Mouse (Mus musculus): ENCODE measurements around the gene Slc39a13. TPM values are rescaled to one million over a fixed set of nuclear protein-coding genes. Genes with fewer than 3 reads are reported as not detected.

The Slc39a13 gene
- total RNA-seq, 2 experiments from 2014 or later, result 25.7 to 27.6 TPM

DNA sequence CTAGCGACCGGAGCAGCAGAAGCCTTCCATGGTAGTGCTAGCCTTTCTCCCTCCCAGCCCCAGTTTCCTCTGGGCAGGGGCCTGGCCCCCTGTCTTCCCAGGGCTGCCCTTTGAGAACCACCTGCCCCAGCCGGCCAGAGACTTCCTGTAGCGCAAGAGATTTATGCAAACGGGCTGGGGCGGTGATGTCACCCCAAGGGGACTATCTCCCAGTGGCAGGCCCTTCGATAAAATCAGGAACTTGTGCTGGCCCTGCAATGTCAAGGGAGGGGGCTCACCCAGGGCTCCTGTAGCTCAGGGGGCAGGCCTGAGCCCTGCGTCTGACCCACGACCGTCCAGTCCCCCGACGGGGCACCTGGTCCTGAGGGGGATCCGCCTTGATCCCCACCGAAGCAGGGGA is 26.3 kb upstream of the Slc39a13 start:
- peak in 1 of 2 experiments; percentile 55 for DNase-seq (ENCODE audit: extremely low spot score in 1 of 2, low spot score in 2 of 2)
- intact Hi-C loops (cut with DNase I), result no loop called here

DNA sequence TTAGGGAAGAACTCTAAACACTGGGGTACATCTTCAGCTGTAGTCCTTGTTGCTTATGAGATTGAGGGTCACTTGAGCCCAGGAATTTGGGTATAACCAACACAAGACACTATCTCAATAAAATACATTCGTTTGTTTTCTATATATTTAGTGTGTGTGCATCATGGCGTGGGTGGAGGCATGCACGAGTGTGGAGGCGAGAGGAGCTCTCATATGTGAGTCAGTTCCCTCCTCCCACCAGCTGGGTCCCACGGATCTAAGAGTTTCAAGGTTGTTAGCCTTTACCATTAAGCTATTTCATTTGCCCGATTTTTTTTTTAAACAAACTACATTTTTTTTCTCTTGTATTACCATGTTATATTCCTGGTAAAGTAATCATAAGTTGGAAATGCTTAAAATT is 20.6 kb upstream of the Slc39a13 start:
- DNase-seq (ENCODE audit: extremely low spot score in 1 of 2, low spot score in 2 of 2), result no peak
- intact Hi-C loops (cut with DNase I), result no loop called here

DNA sequence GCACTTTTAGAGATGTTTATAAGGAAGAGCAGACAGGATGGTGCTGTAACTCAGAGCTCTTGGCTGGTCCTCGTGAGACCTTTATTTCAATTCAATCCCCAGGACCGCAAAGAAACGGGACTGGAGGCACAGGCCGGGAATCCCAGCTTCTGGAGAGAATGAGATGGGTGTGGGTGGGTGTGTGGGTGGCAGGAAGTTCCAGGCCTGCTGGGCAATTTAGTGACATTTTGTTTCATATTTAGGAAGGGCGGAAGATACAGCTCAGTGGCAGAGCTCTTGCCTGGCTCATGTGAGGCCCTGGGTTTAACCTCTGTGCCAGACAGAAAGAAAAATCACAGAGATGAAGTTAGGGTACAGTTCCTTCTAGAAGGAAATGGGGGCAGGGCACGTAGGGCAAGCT is 20.0 kb upstream of the Slc39a13 start:
- DNase-seq (ENCODE audit: extremely low spot score in 1 of 2, low spot score in 2 of 2), result no peak
- intact Hi-C loops (cut with DNase I), result no loop called here

DNA sequence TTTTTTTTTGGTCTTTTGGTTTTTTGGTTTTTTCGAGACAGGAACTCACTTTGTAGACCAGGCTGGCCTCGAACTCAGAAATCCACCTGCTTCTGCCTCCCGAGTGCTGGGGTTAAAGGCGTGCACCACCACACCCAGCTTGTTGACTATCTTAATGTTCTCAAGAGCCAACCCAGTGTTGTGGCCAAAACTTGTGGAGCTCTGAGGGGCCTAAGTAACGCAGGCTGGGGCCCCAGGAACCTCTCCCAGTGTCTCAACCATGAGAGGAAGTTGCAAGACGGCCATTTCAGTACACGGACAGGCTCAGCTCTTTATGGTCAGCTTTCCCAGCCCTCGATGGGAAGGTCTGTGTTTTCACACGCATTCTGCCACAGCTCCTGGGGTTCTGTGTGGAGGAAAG is 18.8 kb upstream of the Slc39a13 start:
- intact Hi-C loops (cut with DNase I), result no loop called here
- DNase-seq (ENCODE audit: extremely low spot score in 1 of 2, low spot score in 2 of 2), result no peak

DNA sequence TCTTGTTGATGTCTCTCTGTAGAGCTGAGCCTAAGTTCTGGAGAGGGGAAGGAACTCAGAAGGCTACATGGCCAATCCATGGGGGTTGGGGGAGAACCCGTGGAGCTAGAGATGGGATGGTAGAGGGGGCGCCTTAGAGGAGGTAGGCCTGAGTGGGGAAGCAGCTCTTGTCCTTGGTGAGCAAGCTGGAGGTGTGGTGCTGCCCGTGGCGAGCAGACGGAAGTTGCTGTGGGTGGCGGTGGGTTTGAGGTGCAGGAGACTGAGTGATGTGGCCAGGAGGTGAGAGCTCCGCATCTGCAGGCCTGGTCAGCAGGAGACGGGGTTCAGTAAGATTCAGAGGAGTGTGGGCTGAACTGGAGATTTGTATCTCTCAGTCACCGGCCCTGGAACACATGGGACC is 17.2 kb upstream of the Slc39a13 start:
- no peak for DNase-seq (ENCODE audit: extremely low spot score in 1 of 2, low spot score in 2 of 2)
- intact Hi-C loops (cut with DNase I), result no loop called here

DNA sequence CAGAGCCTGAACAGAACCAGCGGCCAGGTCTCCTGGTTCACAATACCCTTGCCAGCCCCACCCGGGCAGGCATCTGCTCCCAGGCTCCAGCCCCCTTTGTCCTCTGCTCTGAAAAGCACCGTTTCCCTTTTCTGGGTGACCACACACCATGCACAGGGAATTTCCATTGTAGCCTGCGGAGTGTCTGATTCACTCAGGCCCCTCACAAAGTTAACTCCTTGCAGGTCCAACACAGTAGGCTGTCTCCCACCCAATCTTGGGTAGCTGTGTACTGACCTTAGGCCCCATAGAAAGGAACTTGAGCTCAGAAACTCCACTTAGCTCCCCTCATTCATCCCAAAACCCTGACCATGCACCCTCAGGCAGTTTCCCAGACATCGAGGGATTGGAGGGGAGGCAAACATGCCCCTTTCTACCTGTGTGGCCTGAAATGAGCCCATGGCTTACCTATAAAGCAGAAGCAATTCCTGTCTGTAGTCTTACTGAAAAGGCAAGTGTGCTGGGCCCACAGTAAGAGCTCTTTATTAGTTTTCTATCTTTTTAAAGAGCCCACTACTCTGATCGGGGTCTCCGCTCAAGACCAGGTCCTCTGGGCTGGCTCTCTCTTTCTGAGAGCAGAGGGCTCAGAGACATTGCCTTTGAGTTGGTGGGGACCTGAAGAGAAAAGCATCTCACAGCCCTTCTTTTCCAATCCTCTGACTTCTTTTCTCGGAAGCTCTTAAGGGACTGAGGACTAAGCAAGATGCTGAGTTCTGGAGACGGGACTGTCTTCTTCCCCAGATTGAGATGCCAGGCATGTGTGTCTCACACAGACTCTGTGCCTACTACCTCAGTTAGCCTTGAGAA is 16.4 kb upstream of the Slc39a13 start:
- intact Hi-C loops (cut with DNase I), result no loop called here
- DNase-seq (ENCODE audit: extremely low spot score in 1 of 2, low spot score in 2 of 2), result no peak

DNA sequence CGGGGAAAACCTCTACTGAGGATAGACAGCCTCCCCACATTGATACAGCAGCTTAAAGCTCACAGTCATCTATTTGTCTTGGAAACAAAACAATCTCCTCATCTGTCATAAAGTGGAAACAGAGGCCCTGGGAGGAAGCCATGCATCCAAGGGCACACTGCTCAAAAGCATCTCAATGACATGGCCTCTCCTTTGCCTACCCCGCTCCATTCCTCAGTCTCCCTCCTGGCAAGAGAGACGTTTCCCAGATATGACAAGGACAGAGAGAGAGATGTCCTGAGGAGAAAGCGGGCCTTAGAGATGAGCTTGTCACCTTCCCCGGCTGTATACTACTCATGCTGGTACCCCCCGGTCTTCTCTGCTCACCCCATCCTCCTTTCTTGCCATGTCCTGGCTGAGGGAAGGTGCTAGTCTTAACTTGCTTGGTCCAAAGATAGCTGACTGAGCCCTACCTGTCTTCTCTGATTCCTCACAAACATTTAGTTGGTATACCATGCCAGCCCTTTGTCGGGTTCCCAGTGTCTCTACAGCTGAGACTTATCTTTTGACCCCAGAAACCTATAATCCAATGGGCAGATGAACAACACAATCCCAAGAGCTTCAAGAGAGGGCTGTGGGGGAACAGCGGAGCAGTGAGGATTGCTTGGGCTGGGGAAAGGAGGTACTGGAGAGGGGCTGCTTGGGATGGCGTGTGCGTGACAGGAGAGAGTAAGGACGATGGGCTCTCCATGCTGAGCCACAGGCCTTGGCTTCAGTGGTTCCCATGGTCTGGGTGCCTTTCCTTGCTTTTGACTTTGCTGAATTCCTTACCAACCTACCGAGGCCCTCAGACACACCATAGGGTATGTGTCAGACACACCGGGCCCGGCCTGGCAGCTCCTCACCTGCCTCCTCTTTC is 15.5 kb upstream of the Slc39a13 start:
- no peak for DNase-seq (ENCODE audit: extremely low spot score in 1 of 2, low spot score in 2 of 2)
- intact Hi-C loops (cut with DNase I), result no loop called here

DNA sequence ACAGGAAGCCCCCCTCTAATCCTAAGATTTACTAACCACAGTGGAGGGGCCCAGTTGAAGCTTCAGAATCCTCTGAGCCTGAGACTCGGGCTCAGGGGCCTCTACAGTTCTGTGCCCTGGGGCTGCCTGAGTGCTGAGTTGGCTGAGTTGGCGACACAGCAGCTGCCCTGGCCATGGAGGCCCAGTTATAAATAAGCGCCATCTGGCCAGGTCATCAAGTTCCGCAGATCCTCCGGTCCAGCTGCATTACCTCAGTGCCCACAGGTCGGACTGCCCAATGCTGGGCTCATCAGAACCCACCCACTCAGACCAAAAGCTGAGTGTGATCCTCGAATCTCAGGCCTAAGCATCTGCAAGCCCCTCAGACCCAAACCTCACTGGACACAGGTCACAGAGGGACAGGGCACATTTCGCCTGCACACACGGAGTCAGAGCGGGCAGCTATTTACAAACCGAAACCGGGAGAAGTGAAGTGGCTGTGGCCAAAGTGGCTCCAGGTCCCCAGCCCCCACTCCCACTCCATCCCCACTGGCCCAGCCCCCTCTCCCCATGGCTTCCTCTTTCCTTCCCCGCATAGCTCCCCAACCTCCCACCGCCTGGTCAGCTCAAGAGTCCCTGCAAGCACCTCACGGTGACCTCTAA is 14.1 kb upstream of the Slc39a13 start:
- intact Hi-C loops (cut with DNase I), result no loop called here
- DNase-seq (ENCODE audit: extremely low spot score in 1 of 2, low spot score in 2 of 2), result peak in 1 of 2 experiments; percentile 68

DNA sequence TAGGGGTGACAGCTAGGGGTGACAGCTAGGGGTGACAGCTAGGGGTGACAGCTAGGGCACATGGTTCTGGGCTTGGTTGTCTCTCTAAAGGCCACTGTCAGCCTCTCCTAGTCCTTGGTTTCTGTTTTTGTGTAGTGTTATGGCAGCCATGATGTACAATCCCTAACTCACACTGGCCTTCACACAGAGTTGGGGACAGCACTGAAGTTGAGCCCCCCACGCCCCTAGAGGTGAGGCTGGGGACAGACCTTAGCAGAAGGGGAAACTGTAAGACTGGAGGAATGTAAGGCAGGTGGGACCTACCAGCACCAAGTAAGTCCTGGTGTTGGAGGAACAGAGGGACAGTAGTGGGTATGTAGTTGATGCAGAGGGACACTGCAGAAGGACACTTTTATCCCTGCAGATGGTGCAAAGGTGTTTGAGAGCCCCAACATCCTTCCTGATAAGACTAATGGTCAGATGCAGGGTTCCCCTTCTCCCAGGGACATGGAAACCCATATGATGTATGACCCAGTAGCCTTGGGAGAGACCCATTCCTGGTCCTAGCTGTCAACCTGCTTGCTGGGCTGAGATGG is 13.2 kb upstream of the Slc39a13 start:
- intact Hi-C loops (cut with DNase I), result no loop called here
- DNase-seq (ENCODE audit: extremely low spot score in 1 of 2, low spot score in 2 of 2), result no peak

DNA sequence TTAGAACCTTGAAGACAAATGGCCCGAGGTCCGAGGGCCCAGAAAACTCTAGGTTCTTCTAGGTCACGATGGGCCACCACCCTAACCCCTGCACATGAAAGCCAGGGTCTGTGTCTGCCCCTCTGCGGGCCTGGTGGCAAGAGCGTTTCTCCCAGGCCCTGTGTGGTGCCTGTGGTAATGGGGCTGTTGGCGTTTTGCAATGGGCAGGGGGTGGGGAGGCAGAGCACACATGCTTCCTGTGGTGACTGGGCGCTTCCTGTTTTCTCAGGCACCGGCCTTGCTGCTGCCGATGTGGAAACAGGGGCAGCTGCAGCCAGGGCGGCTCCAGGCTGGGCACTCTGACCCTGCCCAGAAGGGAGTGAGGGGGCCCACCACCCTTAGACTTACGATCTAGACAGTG is 12.6 kb upstream of the Slc39a13 start:
- intact Hi-C loops (cut with DNase I), result no loop called here
- DNase-seq (ENCODE audit: extremely low spot score in 1 of 2, low spot score in 2 of 2), result peak in 1 of 2 experiments; percentile 76

DNA sequence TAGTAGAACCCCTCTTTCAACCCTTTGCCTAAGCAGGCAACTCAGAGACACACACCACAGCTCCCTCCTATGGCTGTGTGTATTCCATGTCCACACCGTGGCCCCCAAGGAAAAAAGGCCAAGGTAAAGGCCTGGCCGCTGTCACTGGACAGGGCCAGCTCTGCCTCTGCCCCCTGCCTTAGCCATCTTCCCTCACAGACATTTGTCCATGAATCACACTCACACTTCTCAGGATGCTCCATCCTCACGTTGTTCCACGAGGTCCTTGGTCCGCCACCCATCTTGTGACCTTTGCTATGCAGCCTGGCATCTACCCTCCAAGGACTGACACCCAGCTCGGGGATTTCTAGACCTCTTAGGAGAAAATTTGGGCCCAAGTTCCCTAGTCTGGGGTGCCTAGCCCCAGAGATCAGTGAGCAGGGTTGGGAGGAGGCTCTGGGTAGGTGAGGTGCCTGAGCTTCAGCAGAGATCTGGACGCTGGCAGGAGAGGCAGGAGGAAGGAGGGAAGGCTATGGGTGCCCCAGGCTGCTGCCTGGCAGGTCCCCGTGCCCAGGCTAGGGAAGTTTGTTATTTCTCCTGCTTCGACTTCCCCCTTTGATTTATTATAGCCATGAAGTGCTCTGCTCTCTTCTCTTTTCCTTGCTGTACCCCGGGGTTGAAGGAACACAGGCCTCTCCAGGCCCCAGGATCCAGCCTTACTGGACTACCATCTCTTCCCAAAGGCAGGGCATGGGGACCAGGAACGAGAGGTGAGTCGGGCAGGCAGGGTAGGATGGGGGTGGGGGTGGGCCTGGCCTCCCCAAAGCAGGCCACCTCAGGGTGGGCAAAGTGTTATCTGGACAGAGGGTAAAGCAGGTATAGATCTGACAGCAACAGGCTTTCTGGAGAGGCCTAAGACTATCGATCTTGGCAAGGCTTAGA is 11.8 kb upstream of the Slc39a13 start, which contains the start of gene Spi1:
Gene Spi1, plus strand, starts transcription at position 616 of the 921 bp plus-strand sequence.
- intact Hi-C loops (cut with DNase I), result no loop called here
- no peak for DNase-seq (ENCODE audit: extremely low spot score in 1 of 2, low spot score in 2 of 2)

DNA sequence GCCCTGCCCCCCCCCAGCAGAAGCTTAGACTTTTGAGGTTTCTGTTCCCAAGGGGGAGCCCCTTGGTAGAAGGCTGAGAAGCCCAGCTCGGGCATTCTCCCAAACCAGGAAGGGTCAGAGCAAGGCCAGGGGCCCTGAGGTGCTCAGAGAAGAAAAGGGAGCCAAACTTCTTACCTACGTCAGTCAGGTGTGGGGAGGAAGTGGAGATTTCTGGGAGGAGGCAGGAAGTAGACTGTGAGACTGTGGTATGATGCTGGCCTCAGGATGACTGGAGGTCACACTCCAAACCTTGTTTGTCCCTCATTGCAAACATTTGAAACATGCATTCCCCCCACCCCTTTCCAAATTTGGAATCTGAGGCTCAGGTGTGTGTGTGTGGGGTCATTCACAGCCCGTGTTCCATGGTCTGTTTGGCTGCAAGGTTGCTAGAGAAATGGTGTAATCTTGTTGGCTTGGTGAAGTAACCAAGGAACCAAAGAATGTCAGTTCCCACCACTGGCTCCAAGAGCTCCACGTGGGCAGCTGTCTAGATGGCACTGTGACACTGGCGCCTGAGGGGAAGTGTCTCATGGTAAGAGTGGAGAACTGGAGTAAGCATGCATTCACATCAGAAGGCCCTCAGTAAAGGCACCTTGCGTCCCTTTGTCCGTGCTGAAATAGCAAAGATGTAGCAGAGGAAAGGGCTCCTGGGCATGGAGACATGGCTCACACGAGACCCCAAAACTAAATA is 10.7 kb upstream of the Slc39a13 start:
- intact Hi-C loops (cut with DNase I), result no loop called here
- DNase-seq (ENCODE audit: extremely low spot score in 1 of 2, low spot score in 2 of 2), result no peak

DNA sequence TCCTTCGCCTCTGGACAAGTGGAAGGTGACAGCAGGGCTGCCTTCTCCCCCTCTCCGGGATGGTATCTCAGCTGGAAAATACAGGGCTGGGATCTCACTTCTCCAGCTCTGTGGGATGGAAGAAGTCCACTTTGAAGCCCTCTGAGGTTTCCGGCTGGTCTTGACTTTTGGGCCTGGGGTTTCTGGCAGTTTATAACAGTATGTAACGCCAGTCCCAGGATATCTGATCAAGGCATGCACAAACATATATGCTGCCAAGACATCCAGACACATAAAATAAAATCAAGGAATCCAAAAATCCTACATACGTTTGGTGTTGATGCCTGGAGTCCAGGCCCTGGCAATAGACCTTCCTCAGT is 8.8 kb upstream of the Slc39a13 start:
- no peak for DNase-seq (ENCODE audit: extremely low spot score in 1 of 2, low spot score in 2 of 2)

DNA sequence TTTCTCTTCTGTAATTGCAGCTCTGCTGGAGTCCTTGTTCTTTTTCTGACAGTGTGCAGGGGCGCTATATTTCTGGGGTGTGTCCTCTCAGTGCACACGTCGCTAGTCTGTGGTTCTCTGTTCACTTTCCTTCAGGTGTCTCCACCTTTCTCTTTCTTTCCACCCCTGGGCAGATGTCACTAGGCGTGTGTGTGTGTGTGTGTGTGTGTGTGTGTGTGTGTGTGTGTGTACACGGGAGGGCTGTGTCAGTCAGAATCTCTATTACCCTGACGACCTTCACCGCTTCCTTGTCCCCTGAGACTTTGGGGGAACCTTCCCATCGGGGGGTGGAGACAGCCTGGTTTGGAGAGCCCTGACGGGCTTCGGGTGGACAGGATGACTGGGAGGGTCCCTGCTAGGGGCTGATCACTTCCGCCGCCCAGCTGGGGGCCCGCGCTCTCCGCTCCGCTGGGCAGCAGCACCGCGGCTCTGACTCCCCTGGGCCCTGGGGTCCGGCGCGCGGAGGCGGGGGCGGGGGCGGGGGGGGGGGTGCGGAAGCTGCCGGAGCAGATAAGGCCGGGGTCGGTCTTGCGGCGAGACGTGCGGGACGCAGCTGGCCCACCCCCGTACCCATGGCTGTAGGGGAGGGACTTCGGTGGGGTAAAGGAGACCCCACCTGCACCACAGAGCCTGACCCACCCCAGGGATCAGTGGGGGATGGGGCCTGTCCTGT is 8.3 kb upstream of the Slc39a13 start:
- intact Hi-C loops (cut with DNase I), result no loop called here
- DNase-seq (ENCODE audit: extremely low spot score in 1 of 2, low spot score in 2 of 2), result no peak

More for the DNA sequence above, 8.8 kb upstream of the Slc39a13 start:
- intact Hi-C loops (cut with DNase I), result no loop called here

DNA sequence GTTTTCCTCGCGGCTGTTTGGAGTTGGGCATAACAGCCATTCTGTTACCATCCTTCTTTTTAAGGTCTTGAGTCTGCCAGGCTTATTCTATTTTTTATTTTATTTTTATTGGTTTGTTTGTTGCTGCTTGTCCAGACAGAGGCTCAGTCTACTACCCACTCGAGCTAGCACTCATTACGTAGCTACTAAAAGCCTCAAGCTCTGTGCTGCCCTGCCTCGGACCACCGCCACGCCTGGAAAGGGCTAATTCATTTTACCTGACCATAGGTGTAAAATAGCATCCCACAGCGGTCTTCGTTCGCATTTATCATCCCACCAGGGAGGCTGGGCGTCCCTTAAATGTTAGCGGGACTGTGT is 7.7 kb upstream of the Slc39a13 start:
- intact Hi-C loops (cut with DNase I), result no loop called here

DNA sequence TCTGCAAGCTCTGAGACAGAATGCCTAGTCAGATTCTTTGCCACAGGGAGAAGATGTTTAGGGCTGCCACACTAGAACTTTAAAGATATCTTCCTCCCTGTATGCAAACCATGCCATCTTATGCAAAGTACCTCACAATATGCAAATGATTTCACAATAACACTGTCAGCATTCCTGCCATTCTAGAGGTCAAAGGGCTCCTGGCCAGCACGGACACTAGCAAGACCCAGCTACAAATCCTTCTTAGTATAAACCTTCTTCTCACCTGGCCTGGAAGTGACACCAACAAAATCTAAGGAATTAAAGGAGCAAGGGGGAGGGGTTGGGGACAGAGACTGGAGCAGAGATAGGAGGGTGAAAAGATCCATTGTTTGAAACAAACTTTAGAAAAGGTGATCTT is 1.9 kb upstream of the Slc39a13 start:
- intact Hi-C loops (cut with DNase I), result no loop called here
- no peak for DNase-seq (ENCODE audit: extremely low spot score in 1 of 2, low spot score in 2 of 2)

More for the DNA sequence above, 7.7 kb upstream of the Slc39a13 start:
- no peak for DNase-seq (ENCODE audit: extremely low spot score in 1 of 2, low spot score in 2 of 2)

DNA sequence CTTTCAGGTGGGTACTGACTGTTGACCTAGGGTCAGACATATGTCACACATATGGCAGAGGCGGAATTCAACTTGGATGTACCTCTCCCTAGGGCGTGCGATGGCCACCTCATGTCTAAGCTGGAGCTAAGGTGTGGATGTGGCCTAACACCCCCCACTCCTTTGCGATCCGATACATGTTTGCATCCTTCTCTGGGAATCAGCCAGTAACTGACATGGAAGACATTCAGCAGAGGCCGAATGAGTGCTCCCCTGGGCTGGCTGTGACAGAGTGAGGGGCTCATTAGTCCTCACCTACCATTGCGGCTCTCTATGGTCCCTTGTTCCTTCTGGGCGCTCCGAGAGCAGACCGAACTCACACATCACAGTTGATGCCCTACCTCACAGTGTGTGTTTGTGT is 842 bp upstream of the Slc39a13 start:
- no peak for DNase-seq (ENCODE audit: extremely low spot score in 1 of 2, low spot score in 2 of 2)
- intact Hi-C loops (cut with DNase I), result loop anchor here (2.0 kb wide), 1 partner anchor 30 kb away; no protein-coding TSS in a partner anchor
